Mouse (Mus musculus) neural tube, embryonic 15.5 days (tissue): ENCODE results near the gene Wwc1. TPM values are rescaled to one million over a fixed set of nuclear protein-coding genes. Genes with fewer than 3 reads are reported as not detected.
A peak's percentile ranks its signal among the peaks of the same experiment; 100 is the strongest.

Experiments used
- ATAC-seq: fragments of 200-750 bp; cut with Nextera tagmentation; 2 replicates; pipeline ENCODE4 v1.8.0; 2017; ENCODE audit warnings: mild to moderate bottlenecking, moderate TSS enrichment, moderate library complexity; ENCODE audit not compliant: low FRiP score
- H3K27ac ChIP-seq: fragments of 300-500 bp; sonication (generic); replicated peaks from 2 replicates; pipeline ENCODE4 v1.5.1; 2015; ENCODE audit warnings: mild to moderate bottlenecking, inconsistent platforms
- H3K27me3 ChIP-seq: fragments of 300-500 bp; sonication (generic); replicated peaks from 2 replicates; pipeline ENCODE4 v1.6.1; 2015; ENCODE audit warnings: inconsistent platforms
- H3K36me3 ChIP-seq: fragments of 300-500 bp; sonication (generic); 2 replicates; pipeline ENCODE4 v1.6.1; 2015; ENCODE audit warnings: inconsistent platforms
- H3K4me1 ChIP-seq: fragments of 300-500 bp; sonication (generic); 2 replicates; pipeline ENCODE4 v1.6.1; 2015; ENCODE audit warnings: inconsistent platforms
- H3K4me2 ChIP-seq: fragments of 300-500 bp; sonication (generic); 2 replicates; pipeline ENCODE4 v1.6.1; 2015; ENCODE audit warnings: inconsistent platforms, mild to moderate bottlenecking, moderate library complexity
- H3K4me3 ChIP-seq: fragments of 300-500 bp; sonication (generic); replicated peaks from 2 replicates; pipeline ENCODE4 v1.5.1; 2015; ENCODE audit warnings: mild to moderate bottlenecking, inconsistent platforms
- H3K9ac ChIP-seq: fragments of 300-500 bp; sonication (generic); replicated peaks from 2 replicates; pipeline ENCODE4 v1.6.1; 2015; ENCODE audit warnings: mild to moderate bottlenecking, inconsistent platforms
- H3K9me3 ChIP-seq: fragments of 300-500 bp; sonication (generic); replicated peaks from 2 replicates; pipeline ENCODE4 v1.6.1; 2016; ENCODE audit warnings: inconsistent platforms
- WGBS: fragments of 180-500 bp; shearing (Covaris S2); methylation state at CpG from one replicate; pipeline ENCODE4 v1.1.7; 2015; ENCODE audit warnings: mixed read lengths; 5-methylcytosine and 5-hydroxymethylcytosine counted together
- polyA plus RNA-seq: library from polyadenylated mRNA; unstranded; fragments of >200 nt; fragmentation: Nextera tagmentation; extraction: Ambion mirVana; gene quantifications from 2 replicates; pipeline ENCODE4 v1.2.1, GENCODE M21; 2015

The Wwc1 gene
- polyA plus RNA-seq, 1 experiment from 2014 or later: 7.0 TPM

- Histone ChIP-seq H3K4me1 (0 out of 2 replicates have a peak, but pooled peaks cover 2% of the 10 kb centered on the region), H3K9me3 (no peaks in the 10 kb centered on the region), H3K4me3 (no peak overlapping the region), H3K9ac (no peak overlapping the region), H3K27me3 (no peaks in the 10 kb centered on the region), H3K27ac (no peak overlapping the region), H3K36me3 (no peaks in the 10 kb centered on the region), H3K4me2 (no peak overlapping the region)
- 41% methylated on average over 6 of the region's 6 CpGs for WGBS
- no peak for ATAC-seq
Observed at GRCm38 (mm10) chr11:35948457-35948881, 31.9 kb downstream of the Wwc1 start.

DNA sequence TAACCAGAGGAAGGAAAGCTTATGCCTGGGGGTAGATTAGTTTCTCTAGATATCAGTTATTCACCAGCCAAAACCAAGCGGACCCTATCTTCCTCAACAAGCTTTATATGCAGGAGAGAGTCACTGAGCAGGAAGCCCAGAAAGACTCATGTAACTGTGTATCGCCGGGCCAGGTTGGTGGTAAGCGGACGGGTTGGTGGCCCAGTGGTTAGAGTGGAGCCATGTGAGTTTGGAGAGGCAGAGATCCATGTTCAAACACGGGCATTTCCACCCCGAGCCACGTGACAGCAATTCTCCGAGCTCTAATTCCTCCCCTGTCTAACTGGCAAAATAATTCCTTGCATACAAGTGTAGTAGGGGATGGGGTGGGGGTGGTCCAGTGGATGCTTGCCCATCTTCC lies 32.4 kb downstream of the Wwc1 start:
- H3K4me2 ChIP-seq: no peak overlapping the region
- H3K4me1 ChIP-seq: 0 out of 2 replicates have a peak, but pooled peaks cover 2% of the 10 kb centered on the region
- H3K9me3 ChIP-seq: no peaks in the 10 kb centered on the region
- WGBS: 86% methylated on average over 9 of the region's 9 CpGs
- no peak for ATAC-seq
- no peaks in the 10 kb centered on the region for H3K27me3 ChIP-seq
- no peak overlapping the region for H3K9ac ChIP-seq
- H3K4me3 ChIP-seq: no peak overlapping the region
- H3K27ac ChIP-seq: no peak overlapping the region
- no peaks in the 10 kb centered on the region for H3K36me3 ChIP-seq

DNA sequence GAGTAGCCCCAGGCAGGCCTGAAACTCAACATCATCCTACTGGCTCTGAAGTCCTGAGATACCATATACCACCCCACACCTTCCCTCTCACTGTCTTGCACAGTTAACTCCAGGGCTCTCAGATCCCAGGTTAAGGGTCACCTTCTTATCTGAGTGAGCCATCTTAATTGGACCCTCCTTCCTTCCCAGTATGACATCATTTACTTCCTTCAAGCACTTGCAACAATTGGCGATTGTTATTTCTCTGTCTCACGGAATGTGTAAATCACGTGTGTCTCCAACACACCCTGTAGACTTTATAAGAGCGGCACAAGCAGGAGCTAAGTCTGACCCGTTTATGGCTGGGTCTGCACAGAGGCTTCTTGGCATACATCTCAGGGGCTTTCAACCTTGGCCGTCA lies 35.1 kb downstream of the Wwc1 start:
- WGBS: 73% methylated on average over 6 of the region's 6 CpGs
- no peak overlapping the region for H3K4me2 ChIP-seq
- peaks cover 12% of the 10 kb centered on the region; the same call in 1 of the 2 replicates for H3K4me1 ChIP-seq
- no peaks in the 10 kb centered on the region for H3K36me3 ChIP-seq
- no peak overlapping the region for H3K27ac ChIP-seq
- ATAC-seq: no peak
- no peaks in the 10 kb centered on the region for H3K9me3 ChIP-seq
- H3K9ac ChIP-seq: no peak overlapping the region
- no peaks in the 10 kb centered on the region for H3K27me3 ChIP-seq
- H3K4me3 ChIP-seq: no peak overlapping the region

- Histone ChIP-seq H3K9me3 (no peaks in the 10 kb centered on the region), H3K9ac (no peak overlapping the region), H3K27me3 (no peaks in the 10 kb centered on the region), H3K4me2 (no peak overlapping the region), H3K4me3 (no peak overlapping the region), H3K27ac (no peak overlapping the region), H3K4me1 (peaks cover 12% of the 10 kb centered on the region; the same call in 1 of the 2 replicates), H3K36me3 (no peaks in the 10 kb centered on the region)
- WGBS: 91% methylated on average over 3 of the region's 3 CpGs
- ATAC-seq: no peak; the same call in 1 of the 2 replicates
Observed at GRCm38 (mm10) chr11:35941641-35942040, 38.7 kb downstream of the Wwc1 start.

- H3K4me3 ChIP-seq: no peak overlapping the region
- no peak overlapping the region for H3K9ac ChIP-seq
- H3K27ac ChIP-seq: no peak overlapping the region
- ATAC-seq: no peak
- WGBS: 51% methylated on average over 5 of the region's 5 CpGs
- no peaks in the 10 kb centered on the region for H3K36me3 ChIP-seq
- H3K4me2 ChIP-seq: no peak overlapping the region
- H3K9me3 ChIP-seq: no peaks in the 10 kb centered on the region
- H3K4me1 ChIP-seq: peaks cover 12% of the 10 kb centered on the region; the same call in 1 of the 2 replicates
- H3K27me3 ChIP-seq: no peaks in the 10 kb centered on the region
Observed at GRCm38 (mm10) chr11:35941064-35941463, 39.3 kb downstream of the Wwc1 start.

DNA sequence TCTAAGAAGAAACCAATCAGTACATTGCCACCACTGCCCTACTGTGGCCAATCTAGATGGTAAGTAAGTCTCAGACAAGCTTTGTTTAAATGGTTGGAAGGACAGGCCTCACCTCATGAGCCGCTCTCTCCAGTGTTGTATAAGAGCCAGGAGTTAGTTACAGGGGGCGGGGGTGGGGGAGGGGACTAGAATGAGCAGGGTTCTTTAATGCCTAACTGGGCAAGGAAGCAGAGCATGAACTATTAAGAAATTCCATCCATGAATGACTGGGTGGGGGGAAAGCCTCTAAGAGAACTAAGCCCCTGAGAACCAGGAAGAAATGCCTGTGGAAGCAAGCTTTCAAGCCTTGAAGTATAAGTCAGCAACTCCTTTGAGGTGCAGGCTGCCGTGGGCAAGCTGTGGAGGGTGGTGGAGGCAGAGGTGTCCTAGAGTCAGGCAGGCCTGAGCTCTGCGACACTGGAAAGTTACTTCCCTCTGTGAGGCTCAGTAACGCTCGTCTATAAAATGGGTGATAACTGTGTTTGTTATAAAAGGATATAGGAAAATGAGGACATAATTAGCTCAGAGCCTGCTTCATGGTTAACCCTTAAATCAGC lies 41.4 kb downstream of the Wwc1 start:
- no peak overlapping the region for H3K4me3 ChIP-seq
- H3K4me2 ChIP-seq: no peak overlapping the region
- H3K9ac ChIP-seq: no peak overlapping the region
- ATAC-seq: no peak
- H3K36me3 ChIP-seq: no peaks in the 10 kb centered on the region
- no peak overlapping the region for H3K27ac ChIP-seq
- no peaks in the 10 kb centered on the region for H3K9me3 ChIP-seq
- no peaks in the 10 kb centered on the region for H3K27me3 ChIP-seq
- peaks cover 19% of the 10 kb centered on the region; the same call in 1 of the 2 replicates for H3K4me1 ChIP-seq
- 62% methylated on average over 6 of the region's 6 CpGs for WGBS

DNA sequence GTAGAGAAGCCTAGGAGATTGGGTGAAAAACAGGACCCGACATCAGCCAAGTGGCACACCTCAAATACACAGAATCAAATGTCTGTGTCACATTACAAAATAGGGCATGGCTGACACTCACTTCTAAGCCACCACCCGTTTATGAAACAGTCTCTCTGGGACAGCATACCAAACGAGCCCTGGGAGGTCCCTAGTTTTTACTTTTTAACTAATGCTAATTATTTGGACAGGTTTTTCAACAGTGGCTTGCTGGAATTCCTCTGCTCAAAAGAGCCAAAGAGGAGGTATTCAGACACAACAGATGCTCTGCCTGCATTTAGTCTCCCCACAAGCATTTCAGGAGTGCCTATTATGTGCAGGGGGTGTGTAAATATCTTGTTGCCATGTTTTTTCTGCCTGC lies 44.7 kb downstream of the Wwc1 start:
- 62% methylated on average over 3 of the region's 3 CpGs for WGBS
- Histone ChIP-seq H3K4me1 (0 out of 2 replicates have a peak, but pooled peaks cover 16% of the 10 kb centered on the region), H3K27me3 (no peaks in the 10 kb centered on the region), H3K36me3 (no peaks in the 10 kb centered on the region), H3K9ac (no peak overlapping the region), H3K4me3 (no peak overlapping the region), H3K9me3 (no peaks in the 10 kb centered on the region), H3K27ac (no peak overlapping the region), H3K4me2 (no peak overlapping the region)
- ATAC-seq: no peak

DNA sequence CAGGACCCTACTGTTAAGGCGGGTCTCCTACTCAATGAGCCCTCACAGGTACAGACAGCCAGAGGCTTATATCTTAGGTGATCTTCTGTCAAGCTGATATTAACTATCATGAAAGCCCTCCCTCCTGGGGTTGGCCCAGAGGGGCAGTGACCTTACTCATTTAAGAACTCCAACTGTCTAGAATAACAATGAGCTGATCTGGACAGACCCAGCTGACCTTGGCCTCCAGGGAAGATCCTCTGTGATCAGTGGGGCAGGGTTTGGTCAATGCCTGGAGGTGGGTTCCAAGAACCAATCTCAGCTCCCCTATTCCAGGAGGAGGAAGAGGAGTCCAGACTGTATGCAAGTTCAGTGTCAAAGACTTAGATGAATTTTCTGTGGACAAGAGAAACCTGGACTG lies 45.2 kb downstream of the Wwc1 start:
- Histone ChIP-seq H3K27me3 (no peaks in the 10 kb centered on the region), H3K9ac (no peak overlapping the region), H3K4me1 (0 out of 2 replicates have a peak, but pooled peaks cover 11% of the 10 kb centered on the region), H3K9me3 (no peaks in the 10 kb centered on the region), H3K36me3 (no peaks in the 10 kb centered on the region), H3K4me2 (no peak overlapping the region), H3K4me3 (no peak overlapping the region), H3K27ac (no peak overlapping the region)
- WGBS: 100% methylated on average over 1 of the region's 1 CpGs
- no peak for ATAC-seq

GRCm38 (mm10) chr11:35933402-35934085 lies 46.8 kb downstream of the Wwc1 start:
- Histone ChIP-seq H3K9me3 (no peaks in the 10 kb centered on the region), H3K27me3 (no peaks in the 10 kb centered on the region), H3K9ac (no peak overlapping the region), H3K4me3 (no peak overlapping the region), H3K27ac (peak overlapping the region; percentile 52), H3K36me3 (no peaks in the 10 kb centered on the region), H3K4me1 (0 out of 2 replicates have a peak, but pooled peaks cover 11% of the 10 kb centered on the region), H3K4me2 (peak overlapping the region; percentile 27; the same call in 1 of the 2 replicates)
- peak; percentile 74 for ATAC-seq
- WGBS: 13% methylated on average over 14 of the region's 14 CpGs

- H3K27ac ChIP-seq: peak overlapping the region; percentile 52; the same call in 1 of the 2 replicates
- no peak overlapping the region for H3K4me3 ChIP-seq
- H3K36me3 ChIP-seq: no peaks in the 10 kb centered on the region
- no peak overlapping the region for H3K9ac ChIP-seq
- WGBS: 86% methylated on average over 14 of the region's 14 CpGs
- H3K9me3 ChIP-seq: no peaks in the 10 kb centered on the region
- no peaks in the 10 kb centered on the region for H3K27me3 ChIP-seq
- H3K4me2 ChIP-seq: no peak overlapping the region
- H3K4me1 ChIP-seq: 0 out of 2 replicates have a peak, but pooled peaks cover 17% of the 10 kb centered on the region
- no peak for ATAC-seq
Observed at GRCm38 (mm10) chr11:35932121-35932885, 48.0 kb downstream of the Wwc1 start.

GRCm38 (mm10) chr11:35930511-35931060 lies 49.7 kb downstream of the Wwc1 start:
- WGBS: 79% methylated on average over 6 of the region's 6 CpGs
- Histone ChIP-seq H3K4me2 (no peak overlapping the region), H3K27me3 (no peaks in the 10 kb centered on the region), H3K9me3 (no peaks in the 10 kb centered on the region), H3K36me3 (no peaks in the 10 kb centered on the region), H3K27ac (no peak overlapping the region), H3K4me3 (no peak overlapping the region), H3K4me1 (0 out of 2 replicates have a peak, but pooled peaks cover 14% of the 10 kb centered on the region), H3K9ac (no peak overlapping the region)
- no peak for ATAC-seq
